Mouse (Mus musculus) G1E-ER4 (cell line): ENCODE data around the gene Stab2. TPM values are rescaled to one million over a fixed set of nuclear protein-coding genes. Genes with fewer than 3 reads are reported as not detected.
A peak's percentile ranks its signal among the peaks of the same experiment; 100 is the strongest.

ENCODE experiments used
- GATA1 ChIP-seq: IDR thresholded peaks from one replicate; pipeline ENCODE4 v1.8.0; 2012; ENCODE audit warnings: low read length, inconsistent platforms
- polyA plus RNA-seq: library from polyadenylated mRNA; stranded (reverse); fragments of >175 nt; gene quantifications from 2 replicates; pipeline ENCODE4 v1.2.3, GENCODE M21; 2012

Gene Stab2
- polyA plus RNA-seq, 1 experiment = 0.03 TPM

- TF ChIP-seq GATA1 = no peak
Measured at GRCm38 (mm10) chr10:87015403-87015802, 7.6 kb upstream of the Stab2 start.

- TF ChIP-seq GATA1 = no peak
Measured at GRCm38 (mm10) chr10:87014391-87014965, 6.7 kb upstream of the Stab2 start.

GRCm38 (mm10) chr10:87012087-87012486, 4.3 kb upstream of the Stab2 start:
- TF ChIP-seq GATA1 = no peak

GRCm38 (mm10) chr10:87008215-87008499, 332 bp upstream of the Stab2 start:
- no peak for TF ChIP-seq GATA1

- no peak for TF ChIP-seq GATA1
Measured at GRCm38 (mm10) chr10:86992238-86992976, 15.4 kb downstream of the Stab2 start.

- TF ChIP-seq GATA1 = peak; percentile 83
Measured at GRCm38 (mm10) chr10:86990666-86991065, 17.2 kb downstream of the Stab2 start.

GRCm38 (mm10) chr10:86989838-86990237, 18.0 kb downstream of the Stab2 start:
- TF ChIP-seq GATA1 = no peak

- TF ChIP-seq GATA1 = no peak
Measured at GRCm38 (mm10) chr10:86976001-86976726, 31.7 kb downstream of the Stab2 start.

GRCm38 (mm10) chr10:86973276-86973675, 34.5 kb downstream of the Stab2 start:
- no peak for TF ChIP-seq GATA1

GRCm38 (mm10) chr10:86972503-86972826, 35.4 kb downstream of the Stab2 start:
- TF ChIP-seq GATA1 = no peak

- TF ChIP-seq GATA1 = no peak
Measured at GRCm38 (mm10) chr10:86971680-86972502, 35.9 kb downstream of the Stab2 start.

GRCm38 (mm10) chr10:86969346-86969745, 38.5 kb downstream of the Stab2 start:
- no peak for TF ChIP-seq GATA1

- TF ChIP-seq GATA1 = no peak
Measured at GRCm38 (mm10) chr10:86961542-86962466, 46.0 kb downstream of the Stab2 start.

- no peak for TF ChIP-seq GATA1
Measured at GRCm38 (mm10) chr10:86955299-86955698, 52.5 kb downstream of the Stab2 start.

GRCm38 (mm10) chr10:86952696-86953095, 55.1 kb downstream of the Stab2 start:
- no peak for TF ChIP-seq GATA1
